Mouse (Mus musculus): ENCODE results near the gene Atp1a1. TPM values are rescaled to one million over a fixed set of nuclear protein-coding genes. Genes with fewer than 3 reads are reported as not detected.

The Atp1a1 gene
- polyA plus RNA-seq, 1 experiment = 483 TPM

- Histone ChIP-seq H3K4me3 (replicated peaks) (peak overlapping the region; percentile 95), H3K27me3 (replicated peaks) (peaks cover 4% of the 10 kb centered on the region), H3K9me3 (no peaks in the 10 kb centered on the region), H3K4me1 (peaks cover 71% of the 10 kb centered on the region), H3K36me3 (replicated peaks; ENCODE audit: low read length) (no peaks in the 10 kb centered on the region)
- no peak for TF ChIP-seq FLI1 (IDR thresholded peaks at IDR 0.05; ENCODE audit: low read length)
Observed at GRCm38 (mm10) chr3:101603194-101603593, 1.3 kb downstream of the Atp1a1 start.

GRCm38 (mm10) chr3:101602511-101603055 is 1.9 kb downstream of the Atp1a1 start:
- Histone ChIP-seq H3K9me3 (no peaks in the 10 kb centered on the region), H3K27me3 (replicated peaks) (peaks cover 4% of the 10 kb centered on the region), H3K4me3 (replicated peaks) (peak overlapping the region; percentile 95), H3K36me3 (replicated peaks; ENCODE audit: low read length) (peaks cover 1% of the 10 kb centered on the region), H3K4me1 (peaks cover 77% of the 10 kb centered on the region)
- no peak for TF ChIP-seq GATA1 (IDR thresholded peaks at IDR 0.05; ENCODE audit: borderline replicate concordance, low read length)
- no peak for TF ChIP-seq FLI1 (IDR thresholded peaks at IDR 0.05; ENCODE audit: low read length)

- Histone ChIP-seq H3K4me3 (replicated peaks) (no peak overlapping the region), H3K36me3 (replicated peaks; ENCODE audit: low read length) (peaks cover 8% of the 10 kb centered on the region), H3K4me1 (peaks cover 84% of the 10 kb centered on the region), H3K9me3 (no peaks in the 10 kb centered on the region), H3K27me3 (replicated peaks) (peaks cover 2% of the 10 kb centered on the region)
- TF ChIP-seq GATA1 (IDR thresholded peaks at IDR 0.05; ENCODE audit: borderline replicate concordance, low read length) = no peak
Observed at GRCm38 (mm10) chr3:101601687-101602086, 2.8 kb downstream of the Atp1a1 start.

DNA sequence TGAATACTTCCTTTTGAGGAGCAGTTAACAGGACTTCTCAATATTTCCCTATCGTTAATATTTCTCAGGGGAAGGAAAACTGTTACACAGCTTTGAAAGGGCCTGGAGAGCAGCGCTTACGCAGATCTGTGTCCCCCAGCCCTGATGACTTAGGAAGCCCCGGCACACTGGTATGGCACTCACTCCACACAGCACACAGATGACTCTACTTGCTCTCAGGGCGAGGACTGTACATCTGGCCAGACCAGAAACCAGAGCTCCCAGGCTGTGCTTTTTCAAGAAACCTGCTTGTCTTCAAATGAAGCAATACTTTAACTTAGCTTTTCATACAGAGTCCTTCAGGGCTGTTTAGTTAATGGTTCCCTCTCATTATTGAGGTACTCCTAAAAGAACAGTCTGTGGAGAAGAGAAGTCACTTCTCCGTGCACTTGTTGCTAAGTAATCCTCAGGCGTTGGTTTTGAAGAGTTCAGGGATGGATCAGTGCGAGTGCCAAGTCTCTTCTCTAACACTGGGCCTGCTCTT is 3.4 kb downstream of the Atp1a1 start:
- H3K4me1 ChIP-seq = peaks cover 89% of the 10 kb centered on the region
- TF ChIP-seq FLI1 (IDR thresholded peaks at IDR 0.05; ENCODE audit: low read length) = no peak
- no peak for TF ChIP-seq GATA1 (IDR thresholded peaks at IDR 0.05; ENCODE audit: borderline replicate concordance, low read length)
- H3K27me3 ChIP-seq (replicated peaks) = peaks cover under 1% of the 10 kb centered on the region
- H3K36me3 ChIP-seq (replicated peaks; ENCODE audit: low read length) = peaks cover 14% of the 10 kb centered on the region
- H3K4me3 ChIP-seq (replicated peaks) = no peak overlapping the region
- no peaks in the 10 kb centered on the region for H3K9me3 ChIP-seq

DNA sequence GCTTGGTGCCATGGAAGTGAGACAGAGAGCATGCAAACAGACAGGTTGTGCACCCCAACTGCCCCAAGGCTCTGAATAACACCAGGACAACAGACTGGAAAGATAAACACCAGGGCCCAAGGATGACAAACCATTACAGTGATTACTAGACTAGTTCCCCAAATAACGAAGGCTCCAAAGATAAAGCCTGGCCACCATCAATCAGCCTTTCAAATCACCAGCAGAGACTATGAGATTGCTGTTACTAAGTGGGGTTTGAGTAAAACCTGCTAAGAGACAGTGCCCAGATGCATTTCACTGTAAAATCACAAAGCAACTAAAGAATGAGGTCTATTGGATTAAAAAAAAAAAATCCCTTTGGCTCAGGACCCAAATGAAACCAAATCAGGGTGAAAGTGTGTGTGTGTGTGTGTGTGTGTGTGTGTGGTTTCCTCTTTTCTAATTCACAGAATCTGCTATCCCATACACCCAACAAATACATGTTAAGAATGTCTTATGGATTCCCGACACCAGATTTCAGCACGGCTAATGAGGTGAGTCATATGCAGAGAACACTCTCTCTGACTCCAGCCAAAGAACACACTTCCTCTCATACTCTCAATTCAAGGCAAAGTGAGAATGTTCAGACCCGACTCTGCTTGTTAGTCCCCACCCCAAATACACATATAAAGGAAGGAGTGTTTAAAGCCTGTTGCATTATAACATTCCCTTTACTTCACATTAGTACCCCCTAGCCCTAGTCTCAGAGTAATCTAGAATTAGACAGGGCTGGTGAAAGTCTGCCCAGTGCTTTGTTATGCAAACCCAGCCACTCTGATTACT is 4.4 kb downstream of the Atp1a1 start:
- H3K27me3 ChIP-seq (replicated peaks) = no peaks in the 10 kb centered on the region
- TF ChIP-seq GATA1 (IDR thresholded peaks at IDR 0.05; ENCODE audit: borderline replicate concordance, low read length) = no peak
- TF ChIP-seq FLI1 (IDR thresholded peaks at IDR 0.05; ENCODE audit: low read length) = no peak
- peaks cover 84% of the 10 kb centered on the region for H3K4me1 ChIP-seq
- no peak overlapping the region for H3K4me3 ChIP-seq (replicated peaks)
- peaks cover 21% of the 10 kb centered on the region for H3K36me3 ChIP-seq (replicated peaks; ENCODE audit: low read length)
- no peaks in the 10 kb centered on the region for H3K9me3 ChIP-seq

GRCm38 (mm10) chr3:101599191-101599919 is 5.1 kb downstream of the Atp1a1 start:
- Histone ChIP-seq H3K9me3 (no peaks in the 10 kb centered on the region), H3K4me1 (peaks cover 85% of the 10 kb centered on the region), H3K27me3 (replicated peaks) (no peaks in the 10 kb centered on the region), H3K36me3 (replicated peaks; ENCODE audit: low read length) (peaks cover 29% of the 10 kb centered on the region), H3K4me3 (replicated peaks) (no peak overlapping the region)
- no peak for TF ChIP-seq FLI1 (IDR thresholded peaks at IDR 0.05; ENCODE audit: low read length)
- no peak for TF ChIP-seq GATA1 (IDR thresholded peaks at IDR 0.05; ENCODE audit: borderline replicate concordance, low read length)

GRCm38 (mm10) chr3:101598231-101598905 is 6.1 kb downstream of the Atp1a1 start:
- Histone ChIP-seq H3K4me1 (peaks cover 81% of the 10 kb centered on the region), H3K9me3 (no peaks in the 10 kb centered on the region), H3K36me3 (replicated peaks; ENCODE audit: low read length) (peaks cover 38% of the 10 kb centered on the region), H3K4me3 (replicated peaks) (no peak overlapping the region), H3K27me3 (replicated peaks) (no peaks in the 10 kb centered on the region)
- TF ChIP-seq GATA1 (IDR thresholded peaks at IDR 0.05; ENCODE audit: borderline replicate concordance, low read length) (no peak), FLI1 (IDR thresholded peaks at IDR 0.05; ENCODE audit: low read length) (no peak)

- Histone ChIP-seq H3K36me3 (replicated peaks; ENCODE audit: low read length) (peaks cover 47% of the 10 kb centered on the region), H3K4me1 (peaks cover 72% of the 10 kb centered on the region), H3K27me3 (replicated peaks) (no peaks in the 10 kb centered on the region), H3K9me3 (no peaks in the 10 kb centered on the region), H3K4me3 (replicated peaks) (no peak overlapping the region)
- no peak for TF ChIP-seq GATA1 (IDR thresholded peaks at IDR 0.05; ENCODE audit: borderline replicate concordance, low read length)
- no peak for TF ChIP-seq FLI1 (IDR thresholded peaks at IDR 0.05; ENCODE audit: low read length)
Observed at GRCm38 (mm10) chr3:101597317-101598096, 7.0 kb downstream of the Atp1a1 start.

GRCm38 (mm10) chr3:101596686-101597085 is 7.8 kb downstream of the Atp1a1 start:
- Histone ChIP-seq H3K4me1 (peaks cover 64% of the 10 kb centered on the region), H3K36me3 (replicated peaks; ENCODE audit: low read length) (peaks cover 55% of the 10 kb centered on the region), H3K9me3 (no peaks in the 10 kb centered on the region), H3K27me3 (replicated peaks) (no peaks in the 10 kb centered on the region), H3K4me3 (replicated peaks) (no peak overlapping the region)
- TF ChIP-seq FLI1 (IDR thresholded peaks at IDR 0.05; ENCODE audit: low read length) (no peak), GATA1 (IDR thresholded peaks at IDR 0.05; ENCODE audit: borderline replicate concordance, low read length) (no peak)
